Mouse (Mus musculus) lung, postnatal 0 days (tissue): ENCODE data around the gene A830018L16Rik.

ENCODE experiments used
- CTCF ChIP-seq: IDR thresholded peaks from 2 replicates; pipeline ENCODE4 v1.5.1; 2016; ENCODE audit warnings: antibody characterized with exemption, mild to moderate bottlenecking
- EP300 ChIP-seq: IDR thresholded peaks from 2 replicates; pipeline ENCODE4 v1.6.1; 2016; ENCODE audit warnings: antibody characterized with exemption, mild to moderate bottlenecking, control low read depth

- TF ChIP-seq CTCF (no peak), EP300 (no peak)
Measured at GRCm38 (mm10) chr1:12010607-12011006, 596.7 kb downstream of the A830018L16Rik start.
